Mouse (Mus musculus) cerebellum, adult 2 months (tissue): ENCODE results near the gene Junb.

ENCODE experiments used
- CTCF ChIP-seq: fragments of 200-500 bp; IDR thresholded peaks from 2 replicates; pipeline ENCODE4 v1.5.1; 2011; ENCODE audit warnings: low read depth, mild to moderate bottlenecking, control low read depth, low read length, moderate library complexity, borderline replicate concordance; ENCODE audit not compliant: insufficient read depth
- POLR2A ChIP-seq: fragments of 200-500 bp; IDR thresholded peaks from 2 replicates; pipeline ENCODE4 v1.6.1; 2011; ENCODE audit warnings: low read length, control low read depth, borderline replicate concordance; ENCODE audit not compliant: insufficient read depth

- TF ChIP-seq CTCF: no peak
- no peak for TF ChIP-seq POLR2A
These were observed 11.9 kb downstream of the Junb start for GRCm38 (mm10) chr8:84966603-84967002.
